Mouse (Mus musculus): ENCODE data around the gene Sgms2.

DNA sequence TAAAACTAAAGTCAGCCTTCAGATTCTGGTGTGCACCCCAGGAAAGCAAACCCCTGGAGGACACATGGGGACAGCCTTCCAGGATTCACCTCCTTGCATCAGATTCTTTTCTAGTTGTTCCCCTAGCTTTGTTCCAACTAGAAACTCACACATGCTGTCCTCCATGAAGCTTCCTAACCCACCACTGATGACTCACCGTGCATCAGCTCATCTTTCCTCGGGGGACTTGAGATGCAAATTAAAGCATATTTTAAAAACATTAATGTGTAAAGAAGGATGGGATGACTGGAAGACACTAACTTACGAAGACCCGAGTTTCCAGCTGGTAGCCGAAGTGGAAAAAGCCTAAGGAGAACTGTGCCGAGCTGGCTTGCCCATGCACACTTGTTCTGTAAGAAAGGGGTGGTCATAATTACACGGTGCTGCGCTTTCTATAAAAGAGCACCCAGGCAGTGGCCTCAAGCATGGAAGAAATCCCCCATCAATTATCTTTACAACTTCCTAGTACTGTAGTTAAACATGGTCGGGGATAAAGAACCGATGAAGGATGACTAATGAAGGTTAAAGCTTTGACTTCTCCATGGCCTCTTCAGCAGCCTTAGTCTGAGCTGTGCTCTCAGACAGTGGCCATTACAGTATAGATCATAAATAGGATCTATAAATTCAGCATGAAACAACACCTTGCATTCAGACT lies 10.6 kb upstream of the Sgms2 start:
- TF ChIP-seq CTCF (conservative IDR thresholded peaks at IDR 0.05 in 1 of 2, IDR thresholded peaks at IDR 0.05 in 1 of 2; ENCODE audit: low read depth in 2 of 2, low read length in 2 of 2) (no peak), MAFK (IDR thresholded peaks at IDR 0.05; ENCODE audit: insufficient replicate concordance, low read length) (no peak), MYC (IDR thresholded peaks at IDR 0.05; ENCODE audit: low read depth, low read length) (no peak), ZKSCAN1 (IDR thresholded peaks at IDR 0.05; ENCODE audit: borderline replicate concordance, low read depth, low read length) (no peak)

Measured in CH12.LX (cell line).